Mouse (Mus musculus) heart, postnatal 10 days (tissue): ENCODE measurements at regions not wholly inside any gene's neighbourhood (a gene's known extent, or its start where the extent isn't known, plus 50 kb on each side); places are given as distances from the start of the nearest gene placed in this dataset.
A peak's percentile ranks its signal among the peaks of the same experiment; 100 is the strongest.

ENCODE experiments used
- DNase-seq, 2 experiments: peaks; one replicate each; pipeline ENCODE4 v3.0.0; 2021
- intact Hi-C: fragments of 180-260 bp; cut with DNase I; formaldehyde crosslinking; loops from one replicate; pipeline ENCODE4 v1.15.1; 2025

- no peak for DNase-seq
- intact Hi-C loops = loop anchor here (5.0 kb wide), 1 partner anchor 38 kb away; no protein-coding TSS in a partner anchor
Observed at GRCm38 (mm10) chr2:170259662-170260457, 112.0 kb upstream of the Zfp217 start.

GRCm38 (mm10) chr2:170258367-170258766 lies 110.5 kb upstream of the Zfp217 start:
- intact Hi-C loops = no loop called here
- peak; percentile 45 to 72 for DNase-seq

DNA sequence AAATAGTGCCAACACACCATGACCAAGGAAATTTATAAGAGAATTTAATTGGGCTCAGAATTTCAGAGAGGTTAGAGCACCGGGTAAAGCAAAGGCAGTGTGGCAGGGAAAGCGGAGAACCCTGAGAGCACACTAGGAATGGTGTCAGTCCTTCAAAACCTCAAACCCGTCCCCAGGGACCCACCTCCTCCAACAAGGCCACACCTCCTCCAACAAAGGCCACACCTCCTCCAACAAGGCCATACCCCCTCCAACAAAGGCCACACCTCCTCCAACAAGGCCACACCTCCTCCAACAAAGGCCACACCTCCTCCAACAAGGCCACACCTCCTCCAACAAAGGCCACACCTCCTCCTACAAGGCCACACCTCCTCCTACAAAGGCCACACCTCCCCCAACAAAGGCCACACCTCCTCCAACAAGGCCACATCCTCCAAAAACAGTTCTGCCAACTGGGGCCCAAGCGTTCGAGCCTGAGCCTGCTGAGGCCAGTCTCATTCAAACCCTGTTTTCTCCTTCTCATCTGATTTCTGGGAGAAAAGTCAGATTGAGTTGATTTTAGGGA lies 109.8 kb upstream of the Zfp217 start:
- no peak for DNase-seq
- intact Hi-C loops = no loop called here

GRCm38 (mm10) chr2:170255997-170256396 lies 108.1 kb upstream of the Zfp217 start:
- intact Hi-C loops = no loop called here
- no peak for DNase-seq

DNA sequence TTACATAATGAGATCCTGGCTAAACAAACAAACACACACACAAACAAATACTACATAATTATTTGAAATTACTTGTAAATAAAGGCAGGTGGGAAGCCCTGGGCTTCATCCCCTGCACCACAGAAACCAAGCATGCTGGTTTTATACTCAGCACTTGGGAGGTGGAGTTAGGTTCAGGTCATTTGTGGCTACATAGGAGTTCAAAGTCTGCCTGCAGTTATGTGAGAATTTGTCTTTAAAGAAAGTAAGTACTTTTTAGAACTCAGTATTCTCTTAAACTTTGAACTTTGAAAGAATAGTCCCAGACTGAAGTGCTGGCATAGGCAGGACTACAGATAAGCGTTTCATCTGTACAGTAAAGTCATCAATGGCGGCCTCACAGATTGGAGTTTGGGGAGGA lies 107.6 kb upstream of the Zfp217 start:
- intact Hi-C loops = no loop called here

GRCm38 (mm10) chr2:170253681-170254440 lies 106.0 kb upstream of the Zfp217 start:
- intact Hi-C loops = no loop called here
- no peak for DNase-seq

More for the DNA sequence above, 107.6 kb upstream of the Zfp217 start:
- DNase-seq = no peak

DNA sequence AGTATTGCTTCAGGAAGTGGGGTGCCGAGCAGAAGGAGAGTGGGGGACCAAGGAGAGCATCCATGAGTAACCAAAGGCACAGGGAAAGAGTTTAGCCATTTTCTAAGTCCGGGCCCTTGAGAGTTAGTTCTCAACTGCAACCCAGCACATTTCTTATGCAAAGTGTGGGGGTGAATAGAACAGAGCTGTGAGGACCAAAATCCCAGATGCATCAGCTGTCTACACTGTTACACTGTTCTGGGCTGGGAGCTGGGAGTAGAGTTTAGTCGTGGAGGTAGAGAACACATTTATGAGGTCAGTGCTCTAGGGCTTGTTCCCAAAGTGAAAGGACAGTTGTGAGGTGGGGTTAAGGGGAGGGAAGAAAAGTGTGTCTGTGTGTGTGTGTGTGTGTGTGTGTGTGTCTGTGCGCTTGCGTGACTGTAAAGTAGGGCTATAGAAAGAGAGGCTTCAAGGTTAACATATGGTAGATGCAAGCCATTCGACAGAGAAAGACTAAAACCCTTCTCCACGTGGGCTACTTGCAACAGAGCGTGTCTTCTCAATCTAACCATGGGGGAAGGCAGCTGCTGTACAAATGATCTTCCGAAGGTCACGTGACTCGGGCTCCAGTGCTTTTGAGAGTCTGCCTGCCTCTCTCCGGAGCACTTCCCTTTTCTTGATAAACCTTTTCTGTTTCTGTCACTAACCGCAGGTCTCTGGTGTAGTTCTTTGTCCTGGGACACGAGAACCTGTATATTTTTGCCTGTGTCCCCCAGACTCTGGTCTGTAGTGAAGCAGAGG lies 104.5 kb upstream of the Zfp217 start:
- intact Hi-C loops = no loop called here
- peak; percentile 42 to 43 for DNase-seq

GRCm38 (mm10) chr2:170250680-170251079 lies 102.8 kb upstream of the Zfp217 start:
- intact Hi-C loops = no loop called here
- DNase-seq = no peak

GRCm38 (mm10) chr2:170247702-170248445 lies 100.0 kb upstream of the Zfp217 start:
- intact Hi-C loops = no loop called here
- DNase-seq = no peak

GRCm38 (mm10) chr2:170245637-170246341 lies 97.9 kb upstream of the Zfp217 start:
- intact Hi-C loops = no loop called here
- no peak for DNase-seq

DNA sequence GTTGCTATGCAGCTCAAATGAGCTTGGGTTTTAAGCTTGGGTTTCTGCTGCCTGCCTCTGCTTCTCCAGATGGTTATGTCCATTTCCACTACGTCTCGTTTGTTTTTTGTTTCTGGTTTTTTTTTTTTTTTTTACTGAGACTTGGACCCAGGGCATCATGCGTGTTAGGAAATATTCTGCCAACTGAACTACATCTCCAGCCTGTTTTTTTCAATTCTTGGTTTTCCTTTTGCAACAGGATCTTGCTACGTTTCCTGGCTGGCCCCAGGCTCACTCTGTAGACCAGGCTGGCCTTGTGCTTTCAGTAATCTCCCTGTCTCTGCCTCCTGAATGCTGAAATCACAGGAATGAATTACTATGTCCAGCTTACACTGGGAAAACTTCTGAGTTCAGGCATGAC lies 96.2 kb upstream of the Zfp217 start:
- no peak for DNase-seq
- intact Hi-C loops = no loop called here

DNA sequence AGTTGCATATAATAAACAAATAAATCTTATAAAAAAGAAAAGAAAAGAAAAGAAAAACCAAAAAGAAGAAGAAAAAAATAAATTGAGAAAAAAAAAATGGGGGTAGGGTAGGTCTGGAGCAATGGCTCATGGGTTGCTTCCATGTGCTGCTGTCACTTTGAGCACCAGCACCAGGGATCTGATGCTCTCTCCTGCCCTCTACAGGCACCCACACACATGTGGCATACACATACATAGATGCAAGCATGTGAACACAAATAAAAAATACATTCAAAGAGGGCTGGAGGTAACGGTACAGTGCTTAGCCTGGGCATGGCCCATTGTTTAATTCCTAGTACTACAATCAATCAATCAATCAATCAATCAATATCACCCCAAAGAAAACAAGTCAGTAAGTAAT lies 90.1 kb upstream of the Zfp217 start:
- intact Hi-C loops = no loop called here
- DNase-seq = no peak

GRCm38 (mm10) chr2:170233426-170233825 lies 85.5 kb upstream of the Zfp217 start:
- intact Hi-C loops = no loop called here
- no peak for DNase-seq

DNA sequence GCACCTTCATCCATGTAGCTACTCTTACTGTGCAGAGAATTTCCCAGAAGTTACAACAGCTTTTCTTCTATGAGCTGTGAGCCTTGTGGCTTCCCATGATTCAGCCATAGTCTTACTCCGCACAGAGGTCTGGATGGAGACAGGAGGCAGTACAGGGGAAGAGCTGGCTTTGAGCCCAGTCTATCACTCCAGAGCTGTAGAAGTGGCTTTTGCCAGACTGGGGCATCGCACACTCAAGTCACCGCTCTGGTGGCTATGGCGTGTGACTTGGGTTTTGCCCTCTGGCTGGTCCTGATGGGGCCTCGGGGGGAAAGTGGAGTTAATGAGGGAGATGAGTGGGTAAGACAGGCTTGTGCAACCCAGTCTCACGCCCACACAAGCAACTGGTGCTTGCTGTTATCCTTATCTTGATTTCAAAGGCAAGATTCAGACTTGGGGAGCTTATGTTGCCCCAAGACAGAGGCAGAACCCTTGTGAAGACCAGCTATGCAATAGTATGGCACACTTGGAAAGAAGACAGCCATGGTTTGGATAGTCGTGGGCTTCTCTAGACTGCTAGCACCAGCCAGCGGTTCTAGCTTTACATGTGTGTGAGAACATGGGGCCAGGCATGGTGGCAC lies 81.7 kb upstream of the Zfp217 start:
- intact Hi-C loops = no loop called here
- DNase-seq = no peak

DNA sequence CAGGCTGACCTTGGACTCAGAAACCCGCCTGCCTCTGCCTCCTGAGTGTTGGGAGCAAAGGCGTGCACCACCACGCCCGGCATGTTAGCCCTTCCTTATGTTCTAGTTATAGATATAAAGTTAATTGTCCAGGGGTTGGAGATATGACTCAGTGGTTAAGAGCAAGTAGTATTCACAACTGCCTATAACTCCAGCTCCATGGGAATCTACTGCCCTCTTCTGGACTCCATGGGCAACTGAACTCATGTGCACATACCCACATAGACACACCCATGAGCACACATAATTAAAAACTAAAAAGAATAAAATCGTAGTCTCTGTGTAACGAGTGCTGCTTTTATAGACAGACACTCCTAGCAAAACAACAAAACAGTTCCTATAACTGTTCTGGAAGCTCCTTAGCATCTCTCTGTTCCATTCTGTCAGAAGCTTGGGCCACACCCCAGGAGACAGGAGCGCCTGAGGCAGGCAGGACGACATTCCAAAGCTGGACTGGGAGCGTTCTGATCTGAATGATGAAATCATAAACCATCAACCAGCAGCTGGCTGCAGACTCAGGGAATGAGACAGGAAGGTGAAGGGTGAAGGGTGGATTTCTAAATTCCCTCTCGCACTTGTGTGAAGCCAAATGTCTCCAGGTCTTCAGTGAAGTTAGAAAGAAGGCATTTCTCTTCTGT lies 80.6 kb upstream of the Zfp217 start:
- intact Hi-C loops = no loop called here
- no peak for DNase-seq

- intact Hi-C loops = loop anchor here (5.0 kb wide), 2 partner anchors 38 to 118 kb away; no protein-coding TSS in a partner anchor
- DNase-seq = no peak
Observed at GRCm38 (mm10) chr2:170223872-170224271, 76.0 kb upstream of the Zfp217 start.

- intact Hi-C loops = loop anchor here (5.0 kb wide), 2 partner anchors 39 to 119 kb away; no protein-coding TSS in a partner anchor
Observed at GRCm38 (mm10) chr2:170222819-170223218, 74.9 kb upstream of the Zfp217 start.

GRCm38 (mm10) chr2:170221994-170222535 lies 74.2 kb upstream of the Zfp217 start:
- DNase-seq = peak in 1 of 2 experiments; percentile 26
- intact Hi-C loops = loop anchor here (5.0 kb wide), 2 partner anchors 40 to 120 kb away; no protein-coding TSS in a partner anchor

More at GRCm38 (mm10) chr2:170222819-170223218, 74.9 kb upstream of the Zfp217 start:
- DNase-seq = peak; percentile 38 to 50
